Mouse (Mus musculus) lung, embryonic 16.5 days (tissue): ENCODE measurements around the gene Fam78a. TPM values are rescaled to one million over a fixed set of nuclear protein-coding genes. Genes with fewer than 3 reads are reported as not detected.
A peak's percentile ranks its signal among the peaks of the same experiment; 100 is the strongest.
"Not testable (repeated sequence)": the region's sequence is repeated elsewhere in the genome, so short reads cannot be mapped to it uniquely, and the experiment has no call there.

Source experiments
- ATAC-seq: fragments of 200-750 bp; cut with Nextera tagmentation; 2 replicates; pipeline ENCODE4 v1.8.0; 2017; ENCODE audit warnings: low read depth, mild to moderate bottlenecking, moderate library complexity
- H3K27ac ChIP-seq: fragments of 300-500 bp; sonication (generic); 2 replicates; pipeline ENCODE4 v1.5.1; 2014; ENCODE audit warnings: mild to moderate bottlenecking, control low read depth, low read length
- H3K27me3 ChIP-seq: fragments of 300-500 bp; sonication (generic); 2 replicates; pipeline ENCODE4 v1.6.1; 2014; ENCODE audit warnings: low read depth, low read length, mixed read lengths; ENCODE audit not compliant: control insufficient read depth, insufficient read depth
- H3K36me3 ChIP-seq: fragments of 300-500 bp; sonication (generic); 2 replicates; pipeline ENCODE4 v1.6.1; 2014; ENCODE audit warnings: low read length; ENCODE audit not compliant: control insufficient read depth, insufficient read depth
- H3K4me1 ChIP-seq: fragments of 300-500 bp; sonication (generic); replicated peaks from 2 replicates; pipeline ENCODE4 v1.6.1; 2014; ENCODE audit warnings: low read length, mixed read lengths; ENCODE audit not compliant: control insufficient read depth, insufficient read depth
- H3K4me2 ChIP-seq: fragments of 300-500 bp; sonication (generic); 2 replicates; pipeline ENCODE4 v1.6.1; 2014; ENCODE audit warnings: low read depth, low read length, control low read depth
- H3K4me3 ChIP-seq: fragments of 300-500 bp; sonication (generic); 2 replicates; pipeline ENCODE4 v1.5.1; 2014; ENCODE audit warnings: mild to moderate bottlenecking, low read length, control low read depth
- H3K9ac ChIP-seq: fragments of 300-500 bp; sonication (generic); 2 replicates; pipeline ENCODE4 v1.6.1; 2014; ENCODE audit warnings: low read length, control low read depth
- H3K9me3 ChIP-seq: fragments of 300-500 bp; sonication (generic); 2 replicates; pipeline ENCODE4 v1.6.1; 2016; ENCODE audit warnings: low read length; ENCODE audit not compliant: control insufficient read depth
- whole genome bisulfite sequencing: fragments of 180-500 bp; shearing (Covaris S2); extraction: QIAGEN DNeasy Blood & Tissue Kit; methylation state at CpG from one replicate; pipeline ENCODE4 v1.1.7; 2014; 5-methylcytosine and 5-hydroxymethylcytosine counted together
- polyA plus RNA-seq: library from polyadenylated mRNA; unstranded; fragments of >200 nt; fragmentation: Nextera tagmentation; extraction: Ambion mirVana; gene quantifications from 2 replicates; pipeline ENCODE4 v1.2.1, GENCODE M21; 2015

The Fam78a gene
- polyA plus RNA-seq, 1 experiment from 2014 or later = 4.4 TPM

GRCm38 (mm10) chr2:32041087-32041486, 43.6 kb downstream of the Fam78a start:
- ATAC-seq = no peak
- H3K27ac ChIP-seq = no peak overlapping the region
- H3K4me3 ChIP-seq = no peak overlapping the region
- no peaks in the 10 kb centered on the region for H3K27me3 ChIP-seq
- H3K4me2 ChIP-seq = no peak overlapping the region
- no peaks in the 10 kb centered on the region for H3K9me3 ChIP-seq
- peaks cover 31% of the 10 kb centered on the region for H3K36me3 ChIP-seq
- H3K9ac ChIP-seq = no peak overlapping the region
- H3K4me1 ChIP-seq = 0 out of 2 replicates have a peak, but pooled peaks cover 2% of the 10 kb centered on the region
- 89% methylated on average over 2 of the region's 2 CpGs for WGBS

GRCm38 (mm10) chr2:32040646-32041045, 44.0 kb downstream of the Fam78a start:
- H3K9me3 ChIP-seq, H3K9ac ChIP-seq, H3K27ac ChIP-seq, H3K4me3 ChIP-seq, H3K4me2 ChIP-seq, ATAC-seq, H3K27me3 ChIP-seq, H3K4me1 ChIP-seq: not testable (repeated sequence)
- H3K36me3 ChIP-seq = peaks cover 32% of the 10 kb centered on the region
- WGBS = 80% methylated on average over 9 of the region's 9 CpGs

- Histone ChIP-seq H3K36me3 (peaks cover 39% of the 10 kb centered on the region), H3K27me3 (no peaks in the 10 kb centered on the region), H3K4me1 (0 out of 2 replicates have a peak, but pooled peaks cover 2% of the 10 kb centered on the region), H3K4me3 (no peak overlapping the region), H3K9ac (no peak overlapping the region), H3K27ac (no peak overlapping the region), H3K9me3 (no peaks in the 10 kb centered on the region), H3K4me2 (no peak overlapping the region)
- 82% methylated on average over 8 of the region's 8 CpGs for WGBS
- no peak for ATAC-seq
Observed at GRCm38 (mm10) chr2:32038661-32039081, 46.0 kb downstream of the Fam78a start.

GRCm38 (mm10) chr2:32037279-32037858, 47.3 kb downstream of the Fam78a start:
- Histone ChIP-seq H3K36me3 (peaks cover 42% of the 10 kb centered on the region), H3K27ac (peak overlapping the region; percentile 77)
- WGBS = 60% methylated on average over 6 of the region's 6 CpGs

GRCm38 (mm10) chr2:32034206-32034605, 50.5 kb downstream of the Fam78a start:
- Histone ChIP-seq H3K9ac (no peak overlapping the region), H3K36me3 (peaks cover 43% of the 10 kb centered on the region), H3K27ac (no peak overlapping the region), H3K4me3 (no peak overlapping the region), H3K9me3 (no peaks in the 10 kb centered on the region), H3K4me2 (no peak overlapping the region), H3K4me1 (0 out of 2 replicates have a peak, but pooled peaks cover 2% of the 10 kb centered on the region), H3K27me3 (no peaks in the 10 kb centered on the region)
- no peak for ATAC-seq
- 88% methylated on average over 6 of the region's 6 CpGs for WGBS

More at GRCm38 (mm10) chr2:32037279-32037858, 47.3 kb downstream of the Fam78a start:
- no peaks in the 10 kb centered on the region for H3K9me3 ChIP-seq
- 0 out of 2 replicates have a peak overlapping the region, but pooled peaks have one; percentile 8 for H3K4me2 ChIP-seq
- H3K4me1 ChIP-seq = 0 out of 2 replicates have a peak, but pooled peaks cover 2% of the 10 kb centered on the region
- ATAC-seq = no peak
- no peak overlapping the region for H3K9ac ChIP-seq
- H3K4me3 ChIP-seq = no peak overlapping the region
- H3K27me3 ChIP-seq = no peaks in the 10 kb centered on the region

GRCm38 (mm10) chr2:32033436-32033835, 51.2 kb downstream of the Fam78a start:
- H3K36me3 ChIP-seq = peaks cover 38% of the 10 kb centered on the region
- ATAC-seq = no peak
- H3K9me3 ChIP-seq = no peaks in the 10 kb centered on the region
- no peak overlapping the region for H3K27ac ChIP-seq
- H3K4me3 ChIP-seq = no peak overlapping the region
- H3K4me2 ChIP-seq = no peak overlapping the region
- 0 out of 2 replicates have a peak, but pooled peaks cover 2% of the 10 kb centered on the region for H3K4me1 ChIP-seq
- no peak overlapping the region for H3K9ac ChIP-seq
- H3K27me3 ChIP-seq = no peaks in the 10 kb centered on the region
- WGBS = 90% methylated on average over 6 of the region's 6 CpGs

GRCm38 (mm10) chr2:32029636-32030035, 55.0 kb downstream of the Fam78a start:
- Histone ChIP-seq H3K27me3 (no peaks in the 10 kb centered on the region), H3K4me3 (no peak overlapping the region), H3K4me2 (no peak overlapping the region), H3K27ac (no peak overlapping the region), H3K36me3 (peaks cover 35% of the 10 kb centered on the region), H3K4me1 (no peaks in the 10 kb centered on the region), H3K9me3 (no peaks in the 10 kb centered on the region), H3K9ac (no peak overlapping the region)
- 62% methylated on average over 3 of the region's 3 CpGs for WGBS
- ATAC-seq = no peak

- Histone ChIP-seq H3K4me3 (no peak overlapping the region), H3K27ac (no peak overlapping the region), H3K4me2 (no peak overlapping the region), H3K27me3 (no peaks in the 10 kb centered on the region), H3K36me3 (peaks cover 28% of the 10 kb centered on the region), H3K9ac (no peak overlapping the region), H3K9me3 (no peaks in the 10 kb centered on the region), H3K4me1 (no peaks in the 10 kb centered on the region)
- WGBS = 91% methylated on average over 4 of the region's 4 CpGs
- ATAC-seq = no peak
Observed at GRCm38 (mm10) chr2:32024372-32024771, 60.3 kb downstream of the Fam78a start.

GRCm38 (mm10) chr2:32020229-32020628, 64.4 kb downstream of the Fam78a start:
- Histone ChIP-seq H3K9ac (no peak overlapping the region), H3K36me3 (peaks cover 31% of the 10 kb centered on the region), H3K9me3 (no peaks in the 10 kb centered on the region), H3K4me3 (no peak overlapping the region), H3K27ac (no peak overlapping the region), H3K4me1 (no peaks in the 10 kb centered on the region), H3K4me2 (no peak overlapping the region), H3K27me3 (no peaks in the 10 kb centered on the region)
- WGBS = 91% methylated on average over 5 of the region's 5 CpGs
- ATAC-seq = no peak
